Mouse (Mus musculus) c-Kit-negative CD71-positive TER-119-positive erythroid progenitor cells, embryonic 14.5 days (primary cell): ENCODE measurements around the gene Rnd3.

ENCODE experiments used
- DNase-seq: peaks from one replicate; pipeline ENCODE4 v3.0.0-alpha.2; 2013; ENCODE audit warnings: low read depth, low spot score

The Rnd3 gene

DNA sequence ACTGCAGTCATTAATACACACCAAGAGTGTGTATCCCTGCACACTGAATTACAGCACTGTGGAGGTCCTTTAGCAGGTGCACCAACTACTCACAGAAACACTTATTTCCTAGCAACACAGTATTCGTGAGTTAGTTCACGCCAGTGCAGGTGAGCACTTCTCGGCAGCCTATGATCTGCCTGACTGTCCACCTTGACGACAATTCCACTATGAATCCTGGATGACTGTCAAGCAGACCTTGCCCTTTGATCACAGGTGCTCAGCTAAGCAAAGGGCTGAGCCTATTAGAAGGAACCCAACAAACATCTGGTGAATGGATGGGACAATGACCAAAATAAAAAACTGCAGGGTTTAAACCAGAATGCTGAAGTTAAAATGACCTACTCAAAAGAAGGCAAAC, 20.8 kb downstream of the Rnd3 start:
- no peak for DNase-seq

DNA sequence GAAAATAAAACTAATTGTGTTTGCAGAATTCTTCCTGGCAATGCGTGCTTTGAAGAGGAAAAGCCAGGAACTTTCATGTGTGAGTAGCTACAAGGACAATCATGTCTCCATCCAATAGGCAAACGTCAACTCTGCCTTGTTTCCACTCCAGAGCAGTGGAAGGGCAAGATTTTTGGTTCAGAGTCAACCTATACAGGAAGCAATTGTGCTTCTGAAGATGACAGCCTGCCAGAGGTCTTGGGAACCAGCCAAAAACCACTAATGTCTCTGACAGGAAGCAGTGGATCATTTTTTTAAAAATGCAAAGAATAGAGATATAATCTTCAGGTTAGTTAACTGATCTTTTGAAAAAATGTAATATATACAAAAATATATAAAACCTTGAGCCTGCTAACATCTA, 38.6 kb downstream of the Rnd3 start:
- DNase-seq, result no peak

DNA sequence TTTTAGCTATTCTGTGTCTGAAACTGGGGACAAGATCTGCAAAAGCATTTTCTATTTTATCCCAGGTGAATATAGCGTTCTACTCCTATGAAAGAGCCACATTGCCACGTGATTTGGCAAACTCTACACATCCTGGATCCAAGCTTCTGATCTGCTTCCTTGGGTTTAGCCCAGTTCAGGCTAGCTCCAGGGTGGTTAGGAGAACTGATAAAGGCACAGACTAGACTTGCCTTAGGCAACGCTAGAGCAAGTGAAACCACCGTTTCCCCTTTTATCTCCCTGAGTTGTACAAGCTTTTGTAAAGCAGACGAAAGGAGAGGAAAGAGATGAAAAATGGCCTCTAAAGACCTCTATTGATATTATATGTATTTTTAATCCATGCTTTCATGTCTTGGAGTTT, 40.3 kb downstream of the Rnd3 start:
- DNase-seq, result no peak

- no peak for DNase-seq
These were observed 47.7 kb downstream of the Rnd3 start for GRCm38 (mm10) chr2:51101187-51101586.

GRCm38 (mm10) chr2:51099987-51100386, 48.9 kb downstream of the Rnd3 start:
- DNase-seq, result no peak

DNA sequence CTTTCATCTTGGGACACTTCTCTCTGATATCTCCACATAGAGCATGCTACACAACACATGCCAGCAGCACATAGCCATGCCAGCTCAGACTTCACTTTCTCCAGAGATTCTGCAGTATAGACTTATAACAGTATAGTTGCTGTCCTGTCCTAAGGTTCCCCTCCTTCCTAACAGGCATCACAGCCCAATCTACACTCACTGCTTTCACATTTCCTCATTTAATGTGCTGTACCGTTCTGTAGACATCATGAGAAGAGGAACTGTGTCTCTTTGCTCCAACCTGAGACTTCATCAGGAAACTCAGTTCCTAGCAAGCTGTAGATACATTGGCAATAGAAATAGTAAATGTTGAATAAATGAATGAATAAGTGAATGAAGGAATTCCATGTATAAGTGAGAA, 49.7 kb downstream of the Rnd3 start:
- no peak for DNase-seq

GRCm38 (mm10) chr2:51090688-51091087, 58.2 kb downstream of the Rnd3 start:
- no peak for DNase-seq

DNA sequence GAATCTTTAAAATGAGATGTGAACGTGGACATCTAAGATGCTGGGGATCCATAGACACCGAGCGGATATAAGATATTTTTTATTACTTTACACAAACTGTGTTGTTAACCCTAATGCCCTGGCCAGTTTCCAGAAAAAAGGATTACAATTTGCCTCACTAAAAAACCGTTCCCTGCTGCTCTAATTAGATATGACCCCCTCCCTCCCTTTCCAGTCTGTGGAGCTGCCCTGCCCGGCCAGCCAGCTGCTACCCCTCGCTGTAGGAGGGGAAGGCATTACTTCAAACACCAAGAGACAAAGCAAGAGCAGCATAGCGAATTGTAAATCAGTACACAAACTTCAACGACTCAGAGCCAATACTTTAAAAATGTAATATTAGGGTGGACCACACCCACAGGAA, 58.9 kb downstream of the Rnd3 start:
- no peak for DNase-seq

DNA sequence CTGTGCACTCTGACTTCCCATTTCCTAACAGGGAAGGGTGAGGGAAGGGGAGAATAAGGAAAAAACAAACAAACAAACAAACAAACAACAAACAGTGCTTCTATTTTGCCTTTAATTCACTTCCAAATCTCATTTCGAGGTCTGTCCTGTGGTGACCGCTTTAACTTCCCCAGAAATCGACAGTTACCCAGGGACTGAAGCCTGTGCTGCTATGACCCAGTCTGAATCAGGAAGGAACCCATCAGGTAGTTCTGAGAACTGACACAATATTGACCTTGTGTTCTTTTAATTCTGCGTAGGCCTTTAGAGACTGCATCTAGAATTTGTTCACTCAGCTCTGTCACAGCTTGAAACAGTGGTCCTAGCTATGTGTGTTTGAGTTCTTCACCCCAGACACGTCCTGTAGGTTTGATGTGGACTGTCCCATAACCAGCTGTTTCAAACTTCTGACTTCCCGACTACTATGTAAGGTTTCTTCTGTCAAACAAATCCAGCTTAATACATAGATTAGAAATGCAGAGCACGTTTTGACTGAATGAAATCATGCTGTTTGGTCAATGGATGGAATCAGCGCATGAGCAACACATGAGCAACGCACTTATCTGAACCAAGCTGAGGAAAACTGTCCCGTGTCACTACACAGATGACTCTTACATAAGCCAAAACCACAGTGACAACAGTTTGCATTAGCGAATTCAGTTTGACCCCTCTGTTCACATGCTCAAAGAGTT, 59.9 kb downstream of the Rnd3 start:
- no peak for DNase-seq

GRCm38 (mm10) chr2:51088123-51088453, 60.8 kb downstream of the Rnd3 start:
- no peak for DNase-seq

GRCm38 (mm10) chr2:51087307-51088122, 61.4 kb downstream of the Rnd3 start:
- no peak for DNase-seq

DNA sequence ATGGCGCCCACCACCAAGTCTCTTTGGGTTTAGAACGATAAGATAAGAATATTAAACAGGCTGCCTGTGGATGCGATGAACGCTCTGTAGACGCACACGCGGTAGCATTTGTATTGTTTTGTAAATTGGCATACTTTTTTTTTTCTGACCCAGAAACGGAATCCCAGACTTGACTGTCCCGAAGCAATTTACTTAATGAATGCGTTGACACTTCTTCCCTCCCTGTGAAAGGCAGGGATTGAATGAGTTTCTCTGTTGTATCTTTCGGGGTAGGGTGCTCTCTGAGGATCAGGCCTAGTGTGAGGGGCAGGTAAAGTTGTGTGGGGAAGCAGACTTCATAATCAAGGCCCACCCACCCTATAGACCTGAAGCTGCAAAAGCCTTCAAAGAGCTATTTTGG, 63.8 kb downstream of the Rnd3 start:
- no peak for DNase-seq

DNA sequence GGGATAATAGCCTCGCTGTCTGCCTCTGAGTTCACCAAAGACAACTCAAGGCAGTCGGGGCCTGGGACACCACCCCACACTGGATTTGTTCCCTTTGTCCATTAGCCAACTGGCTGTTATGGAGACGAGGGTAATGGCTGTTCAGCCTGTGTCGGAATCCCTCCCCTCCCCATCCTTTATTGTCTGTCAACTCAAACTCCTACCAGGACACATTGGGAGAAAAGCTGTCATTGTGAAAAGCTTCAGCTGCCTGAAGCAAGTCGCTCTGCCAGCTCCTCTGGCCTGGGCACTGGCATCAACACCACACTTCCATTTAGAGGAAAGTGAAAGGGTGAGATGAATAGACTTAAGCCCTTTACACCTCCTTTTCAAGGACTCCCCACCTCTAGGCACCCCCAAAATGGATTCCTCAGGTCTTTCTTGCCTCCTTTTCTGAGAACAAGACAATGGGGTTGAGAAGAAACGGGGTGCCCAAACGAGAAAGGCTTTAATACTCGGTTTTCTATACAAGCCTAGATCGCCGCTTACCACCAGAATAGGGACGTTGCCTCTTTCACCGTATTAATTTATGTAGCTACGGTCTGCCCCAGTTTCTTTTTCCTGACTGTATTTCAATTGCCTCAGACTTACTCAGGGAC, 66.1 kb downstream of the Rnd3 start:
- no peak for DNase-seq
